Mouse (Mus musculus): ENCODE results near the gene Styk1. TPM values are rescaled to one million over a fixed set of nuclear protein-coding genes. Genes with fewer than 3 reads are reported as not detected.

The Styk1 gene
- 1.0 and 1.8 TPM in 2 replicates for polyA plus RNA-seq (2015; fragmentation: Nextera tagmentation; extraction: Ambion mirVana)

GRCm38 (mm10) chr6:131353352-131353919 is at the start of gene Styk1:
TSS of gene Styk1 (minus strand) at chr6:131353597.

GRCm38 (mm10) chr6:131388040-131389021 is 34.9 kb upstream of the Styk1 start, which contains the start of gene Ybx3:
TSS of gene Ybx3 (minus strand) at chr6:131388476.

GRCm38 (mm10) chr6:131292991-131293788 is 60.2 kb downstream of the Styk1 start, which contains the start of gene Magohb:
TSS of gene Magohb (minus strand) at chr6:131293244.

Other genes with a start within 250 kb of the Styk1 start
- 0.76 and 0.90 TPM in 2 replicates for gene Klra2, start 106.2 kb downstream of the Styk1 start, polyA plus RNA-seq (2015; fragmentation: Nextera tagmentation; extraction: Ambion mirVana)
- 58.7 and 59.0 TPM in 2 replicates for gene Magohb, start 60.4 kb downstream of the Styk1 start, polyA plus RNA-seq (2015; fragmentation: Nextera tagmentation; extraction: Ambion mirVana)
- gene Ybx3, start 34.9 kb upstream of the Styk1 start, polyA plus RNA-seq (2015; fragmentation: Nextera tagmentation; extraction: Ambion mirVana), result 51.1 and 63.4 TPM in 2 replicates
- not detected in 2 replicates for gene 5430401F13Rik, start 132.8 kb upstream of the Styk1 start, polyA plus RNA-seq (2015; fragmentation: Nextera tagmentation; extraction: Ambion mirVana)
- not detected in 2 replicates for gene Gm6619, start 132.8 kb upstream of the Styk1 start, polyA plus RNA-seq (2015; fragmentation: Nextera tagmentation; extraction: Ambion mirVana)

Data from adrenal gland, postnatal 0 days (tissue).